Mouse (Mus musculus) mouse trophoblast stem cell (cell line): ENCODE data around the gene Lrfn1.

Experiments used
- in situ Hi-C, 2 experiments: fragments of 300-500 bp; cut with MseI, MboI; formaldehyde crosslinking; loops; 2 replicates in 1 of 2; 3 replicates in 1 of 2; pipeline ENCODE4 v1.15.1; 2025

The Lrfn1 gene

GRCm38 (mm10) chr7:28451531-28452360 lies at the start of gene Lrfn1:
Gene Lrfn1, plus strand, starts transcription at chr7:28451980.
- in situ Hi-C loops, result no loop called here

- in situ Hi-C loops, result no loop called here
Measured at GRCm38 (mm10) chr7:28410841-28411475, 40.8 kb upstream of the Lrfn1 start.

GRCm38 (mm10) chr7:28412826-28413225 lies 39.0 kb upstream of the Lrfn1 start:
- in situ Hi-C loops, result no loop called here

GRCm38 (mm10) chr7:28417368-28417767 lies 34.4 kb upstream of the Lrfn1 start:
- in situ Hi-C loops, result no loop called here

- in situ Hi-C loops, result no loop called here
Measured at GRCm38 (mm10) chr7:28418096-28418670, 33.6 kb upstream of the Lrfn1 start.

- in situ Hi-C loops, result no loop called here
Measured at GRCm38 (mm10) chr7:28419416-28419815, 32.4 kb upstream of the Lrfn1 start.

- in situ Hi-C loops, result no loop called here
Measured at GRCm38 (mm10) chr7:28423018-28423417, 28.8 kb upstream of the Lrfn1 start.

- in situ Hi-C loops, result no loop called here
Measured at GRCm38 (mm10) chr7:28427738-28428137, 24.0 kb upstream of the Lrfn1 start.

- in situ Hi-C loops, result no loop called here
Measured at GRCm38 (mm10) chr7:28430512-28430911, 21.3 kb upstream of the Lrfn1 start.

- in situ Hi-C loops, result no loop called here
Measured at GRCm38 (mm10) chr7:28432252-28432651, 19.5 kb upstream of the Lrfn1 start.

- in situ Hi-C loops, result no loop called here
Measured at GRCm38 (mm10) chr7:28435660-28436259, 16.0 kb upstream of the Lrfn1 start.

- in situ Hi-C loops, result no loop called here
Measured at GRCm38 (mm10) chr7:28436271-28436904, 15.4 kb upstream of the Lrfn1 start.

GRCm38 (mm10) chr7:28436932-28437570 lies 14.7 kb upstream of the Lrfn1 start, which contains the start of gene Gmfg:
Gene Gmfg, plus strand, starts transcription at chr7:28437447.
- in situ Hi-C loops, result no loop called here

- in situ Hi-C loops, result no loop called here
Measured at GRCm38 (mm10) chr7:28437964-28438363, 13.8 kb upstream of the Lrfn1 start.

- in situ Hi-C loops, result no loop called here
Measured at GRCm38 (mm10) chr7:28438771-28439170, 13.0 kb upstream of the Lrfn1 start.

- in situ Hi-C loops, result no loop called here
Measured at GRCm38 (mm10) chr7:28440739-28441138, 11.0 kb upstream of the Lrfn1 start.

- in situ Hi-C loops, result no loop called here
Measured at GRCm38 (mm10) chr7:28441776-28442485, 9.8 kb upstream of the Lrfn1 start.

- in situ Hi-C loops, result no loop called here
Measured at GRCm38 (mm10) chr7:28442688-28443087, 9.1 kb upstream of the Lrfn1 start.

GRCm38 (mm10) chr7:28444344-28444974 lies 7.3 kb upstream of the Lrfn1 start:
- in situ Hi-C loops, result no loop called here

GRCm38 (mm10) chr7:28446446-28446845 lies 5.3 kb upstream of the Lrfn1 start:
- in situ Hi-C loops, result no loop called here
